Mouse (Mus musculus) embryonic facial prominence, embryonic 12.5 days (tissue): ENCODE data around the gene Ada. TPM values are rescaled to one million over a fixed set of nuclear protein-coding genes. Genes with fewer than 3 reads are reported as not detected.

Source experiments
- ATAC-seq: fragments of 200-750 bp; cut with Nextera tagmentation; 2 replicates; pipeline ENCODE4 v1.8.0; 2017; ENCODE audit not compliant: insufficient number of reproducible peaks, insufficient read depth, low FRiP score, low TSS enrichment
- H3K27ac ChIP-seq: fragments of 300-500 bp; sonication (generic); 2 replicates; pipeline ENCODE4 v1.5.1; 2016; ENCODE audit warnings: mild to moderate bottlenecking
- H3K27me3 ChIP-seq: fragments of 300-500 bp; sonication (generic); 2 replicates; pipeline ENCODE4 v1.6.1; 2016; ENCODE audit warnings: mild to moderate bottlenecking, moderate library complexity
- H3K36me3 ChIP-seq: fragments of 300-500 bp; sonication (generic); 2 replicates; pipeline ENCODE4 v1.6.1; 2016; ENCODE audit warnings: mild to moderate bottlenecking
- H3K4me1 ChIP-seq: fragments of 300-500 bp; sonication (generic); 2 replicates; pipeline ENCODE4 v1.6.1; 2016
- H3K4me2 ChIP-seq: fragments of 300-500 bp; sonication (generic); replicated peaks from 2 replicates; pipeline ENCODE4 v1.6.1; 2016; ENCODE audit warnings: mild to moderate bottlenecking, moderate library complexity
- H3K4me3 ChIP-seq: fragments of 300-500 bp; sonication (generic); 2 replicates; pipeline ENCODE4 v1.5.1; 2016; ENCODE audit warnings: mild to moderate bottlenecking
- H3K9ac ChIP-seq: fragments of 300-500 bp; sonication (generic); 2 replicates; pipeline ENCODE4 v1.6.1; 2016; ENCODE audit warnings: mild to moderate bottlenecking, moderate library complexity
- H3K9me3 ChIP-seq: fragments of 300-500 bp; sonication (generic); 2 replicates; pipeline ENCODE4 v1.6.1; 2016; ENCODE audit warnings: mild to moderate bottlenecking, moderate library complexity
- WGBS: fragments of 180-500 bp; shearing (Covaris S2); methylation state at CpG from one replicate; pipeline ENCODE4 v1.1.7; 2016; 5-methylcytosine and 5-hydroxymethylcytosine counted together
- polyA plus RNA-seq: library from polyadenylated mRNA; unstranded; fragments of >200 nt; fragmentation: Nextera tagmentation; extraction: Ambion mirVana; gene quantifications from 2 replicates; pipeline ENCODE4 v1.2.1, GENCODE M21; 2016

The Ada gene
- polyA plus RNA-seq, 1 experiment from 2014 or later, result 8.6 TPM

DNA sequence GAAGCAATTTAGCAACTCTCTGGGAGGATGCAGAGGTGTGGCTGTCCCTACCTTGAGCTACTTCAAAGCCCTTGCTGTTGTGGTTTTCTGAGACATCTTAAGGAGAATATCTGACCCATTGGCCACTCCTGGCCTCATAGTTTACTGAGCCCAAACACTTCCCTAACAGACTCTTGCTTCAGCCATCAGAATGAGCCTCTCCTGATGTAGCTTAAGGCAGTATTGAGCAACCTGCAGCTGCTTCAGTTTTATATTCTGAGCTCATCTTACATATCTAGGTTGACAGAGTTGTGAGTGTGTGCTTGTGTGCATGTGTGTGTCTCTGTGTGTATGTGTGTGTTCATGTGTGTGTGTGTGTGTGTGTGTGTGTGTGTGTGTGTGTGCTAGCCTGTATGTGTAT, 16.2 kb upstream of the Ada start:
- Histone ChIP-seq H3K9me3 (no peaks in the 10 kb centered on the region), H3K27me3 (no peaks in the 10 kb centered on the region), H3K9ac (no peak overlapping the region), H3K27ac (no peak overlapping the region), H3K4me2 (no peak overlapping the region), H3K4me3 (no peak overlapping the region), H3K4me1 (no peaks in the 10 kb centered on the region), H3K36me3 (no peaks in the 10 kb centered on the region)
- ATAC-seq, result no peak

- ATAC-seq, result no peak
- Histone ChIP-seq H3K4me2 (no peak overlapping the region), H3K27me3 (no peaks in the 10 kb centered on the region), H3K9ac (no peak overlapping the region), H3K27ac (no peak overlapping the region), H3K9me3 (no peaks in the 10 kb centered on the region), H3K36me3 (no peaks in the 10 kb centered on the region), H3K4me3 (no peak overlapping the region), H3K4me1 (no peaks in the 10 kb centered on the region)
- WGBS, result 85% methylated on average over 7 of the region's 7 CpGs
These were observed 11.4 kb upstream of the Ada start for GRCm38 (mm10) chr2:163761402-163761801.

DNA sequence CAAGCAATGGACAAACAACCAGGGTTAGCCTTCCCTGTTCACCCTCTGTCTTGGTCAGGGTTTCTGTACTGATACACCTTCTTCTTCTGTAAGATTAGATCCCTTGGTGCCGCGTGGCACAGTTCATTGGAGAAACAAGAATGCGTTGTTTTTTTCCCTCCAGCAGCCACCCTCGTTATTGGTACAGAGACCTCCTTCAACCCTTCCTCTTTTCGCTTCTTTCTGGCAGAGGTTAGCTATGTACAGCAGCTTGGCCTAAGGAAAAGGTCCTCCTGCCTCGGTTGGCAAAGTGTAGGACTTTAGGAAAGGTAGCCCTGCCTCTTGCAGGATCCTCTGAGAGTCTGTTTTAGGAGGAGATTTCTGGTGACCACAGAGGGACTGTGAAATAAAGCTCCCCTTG, 10.6 kb upstream of the Ada start:
- Histone ChIP-seq H3K4me1 (no peaks in the 10 kb centered on the region), H3K36me3 (no peaks in the 10 kb centered on the region), H3K9me3 (no peaks in the 10 kb centered on the region), H3K27me3 (no peaks in the 10 kb centered on the region), H3K4me3 (no peak overlapping the region), H3K4me2 (no peak overlapping the region), H3K27ac (no peak overlapping the region), H3K9ac (no peak overlapping the region)
- WGBS, result 82% methylated on average over 6 of the region's 6 CpGs
- ATAC-seq, result no peak

DNA sequence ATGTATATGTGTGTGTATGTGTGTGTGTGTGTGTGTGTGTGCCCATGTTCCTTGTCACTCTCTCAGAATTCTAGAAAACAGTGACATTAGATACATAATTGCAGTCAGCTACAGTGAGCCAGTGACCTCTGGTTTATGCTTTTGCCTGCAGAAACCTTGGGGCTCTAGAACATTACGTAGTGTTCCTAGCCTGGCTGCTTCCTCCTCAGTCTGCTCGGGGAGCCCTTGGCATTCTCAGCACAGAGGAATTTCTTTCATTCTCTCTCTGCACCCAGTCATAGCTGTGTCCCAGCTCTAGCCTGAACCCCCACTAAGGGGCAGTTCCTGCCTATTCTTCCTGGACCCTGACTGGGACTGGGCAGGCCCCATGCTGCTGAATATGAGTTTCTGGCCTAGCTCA, 8.1 kb upstream of the Ada start:
- WGBS, result 75% methylated on average over 2 of the region's 2 CpGs
- no peak for ATAC-seq

GRCm38 (mm10) chr2:163756723-163757122, 6.7 kb upstream of the Ada start:
- H3K4me2 ChIP-seq, result no peak overlapping the region
- ATAC-seq, result no peak

More for the DNA sequence above, 8.1 kb upstream of the Ada start:
- no peak overlapping the region for H3K4me3 ChIP-seq
- H3K9ac ChIP-seq, result no peak overlapping the region
- H3K4me1 ChIP-seq, result no peaks in the 10 kb centered on the region
- H3K9me3 ChIP-seq, result no peaks in the 10 kb centered on the region
- H3K36me3 ChIP-seq, result no peaks in the 10 kb centered on the region
- H3K27ac ChIP-seq, result no peak overlapping the region
- H3K27me3 ChIP-seq, result no peaks in the 10 kb centered on the region
- no peak overlapping the region for H3K4me2 ChIP-seq

GRCm38 (mm10) chr2:163754228-163754627, 4.2 kb upstream of the Ada start:
- Histone ChIP-seq H3K4me3 (no peak overlapping the region), H3K36me3 (no peaks in the 10 kb centered on the region), H3K27ac (no peak overlapping the region), H3K9me3 (no peaks in the 10 kb centered on the region), H3K4me2 (no peak overlapping the region), H3K4me1 (no peaks in the 10 kb centered on the region), H3K9ac (no peak overlapping the region), H3K27me3 (peaks cover 6% of the 10 kb centered on the region; the same call in 1 of the 2 replicates)
- WGBS, result 66% methylated on average over 5 of the region's 5 CpGs
- ATAC-seq, result no peak

More at GRCm38 (mm10) chr2:163756723-163757122, 6.7 kb upstream of the Ada start:
- Histone ChIP-seq H3K27ac (no peak overlapping the region), H3K27me3 (no peaks in the 10 kb centered on the region), H3K9me3 (no peaks in the 10 kb centered on the region), H3K36me3 (no peaks in the 10 kb centered on the region), H3K9ac (no peak overlapping the region), H3K4me3 (no peak overlapping the region), H3K4me1 (no peaks in the 10 kb centered on the region)
- 33% methylated on average over 2 of the region's 2 CpGs for WGBS

GRCm38 (mm10) chr2:163744801-163745570, 5.1 kb downstream of the Ada start:
- 77% methylated on average over 10 of the region's 10 CpGs for WGBS
- no peak overlapping the region for H3K4me3 ChIP-seq
- ATAC-seq, result no peak
- H3K27ac ChIP-seq, result no peak overlapping the region
- H3K4me2 ChIP-seq, result no peak overlapping the region
- no peaks in the 10 kb centered on the region for H3K36me3 ChIP-seq
- no peak overlapping the region for H3K9ac ChIP-seq
- H3K27me3 ChIP-seq, result peaks cover 10% of the 10 kb centered on the region
- no peaks in the 10 kb centered on the region for H3K4me1 ChIP-seq
- no peaks in the 10 kb centered on the region for H3K9me3 ChIP-seq

DNA sequence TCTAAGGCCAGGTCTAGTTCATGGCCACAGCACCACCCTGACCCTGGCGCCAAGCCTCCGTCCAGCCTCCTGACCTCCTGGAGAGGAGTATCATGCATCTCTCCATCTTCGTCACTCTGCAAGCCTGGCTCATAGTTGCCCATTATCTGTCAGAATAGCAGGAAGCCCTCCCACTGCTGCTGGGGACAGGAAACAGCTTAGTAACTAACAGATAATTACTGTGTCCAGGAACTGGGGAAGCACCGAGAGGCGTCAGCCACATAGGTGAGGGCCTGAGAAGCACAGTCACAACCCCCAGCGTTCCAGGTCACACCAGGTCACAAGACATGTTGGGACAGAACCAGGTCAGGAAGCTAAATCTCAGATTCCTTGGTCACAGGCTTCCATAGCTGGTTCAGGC, 6.7 kb downstream of the Ada start:
- H3K9ac ChIP-seq, result no peak overlapping the region
- no peak overlapping the region for H3K4me3 ChIP-seq
- H3K9me3 ChIP-seq, result no peaks in the 10 kb centered on the region
- H3K36me3 ChIP-seq, result no peaks in the 10 kb centered on the region
- H3K27ac ChIP-seq, result no peak overlapping the region
- peaks cover under 1% of the 10 kb centered on the region for H3K27me3 ChIP-seq
- H3K4me1 ChIP-seq, result no peaks in the 10 kb centered on the region
- 45% methylated on average over 6 of the region's 6 CpGs for WGBS
- ATAC-seq, result no peak
- H3K4me2 ChIP-seq, result no peak overlapping the region

- 83% methylated on average over 5 of the region's 5 CpGs for WGBS
- Histone ChIP-seq H3K27me3 (no peaks in the 10 kb centered on the region), H3K9ac (no peak overlapping the region), H3K27ac (no peak overlapping the region), H3K36me3 (no peaks in the 10 kb centered on the region), H3K4me3 (no peak overlapping the region), H3K4me2 (no peak overlapping the region), H3K4me1 (no peaks in the 10 kb centered on the region), H3K9me3 (no peaks in the 10 kb centered on the region)
- ATAC-seq, result no peak
These were observed 7.4 kb downstream of the Ada start for GRCm38 (mm10) chr2:163742656-163743055.

DNA sequence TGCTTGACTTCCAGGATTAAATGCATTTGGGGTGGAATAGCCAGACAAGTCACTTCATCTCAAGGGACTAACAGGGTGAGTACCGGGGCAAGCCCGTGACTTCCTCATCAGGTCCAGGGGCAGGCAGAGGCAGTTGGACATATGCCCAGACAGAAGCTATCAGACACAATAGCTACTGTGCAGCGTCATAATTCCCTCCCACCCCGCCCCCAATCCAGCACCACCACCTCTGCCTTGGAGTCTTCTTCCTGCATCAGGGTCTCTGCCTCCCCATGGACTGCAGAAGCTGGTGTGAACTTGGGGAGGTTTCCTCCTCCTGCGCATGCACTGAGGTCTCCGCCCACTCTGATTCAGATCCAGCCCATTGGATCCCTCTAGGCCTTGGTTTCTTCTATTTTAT, 14.1 kb downstream of the Ada start:
- Histone ChIP-seq H3K27me3 (no peaks in the 10 kb centered on the region), H3K4me1 (no peaks in the 10 kb centered on the region), H3K9me3 (no peaks in the 10 kb centered on the region), H3K4me2 (no peak overlapping the region), H3K9ac (no peak overlapping the region), H3K27ac (no peak overlapping the region), H3K4me3 (no peak overlapping the region), H3K36me3 (peaks cover 3% of the 10 kb centered on the region; the same call in 1 of the 2 replicates)
- no peak for ATAC-seq
- 77% methylated on average over 6 of the region's 6 CpGs for WGBS

- no peaks in the 10 kb centered on the region for H3K27me3 ChIP-seq
- H3K9ac ChIP-seq, result no peak overlapping the region
- no peak for ATAC-seq
- H3K4me1 ChIP-seq, result no peaks in the 10 kb centered on the region
- H3K4me2 ChIP-seq, result no peak overlapping the region
- peaks cover 9% of the 10 kb centered on the region for H3K36me3 ChIP-seq
- no peak overlapping the region for H3K27ac ChIP-seq
- WGBS, result 93% methylated on average over 9 of the region's 9 CpGs
- no peak overlapping the region for H3K4me3 ChIP-seq
- no peaks in the 10 kb centered on the region for H3K9me3 ChIP-seq
These were observed 14.9 kb downstream of the Ada start for GRCm38 (mm10) chr2:163735163-163735562.

DNA sequence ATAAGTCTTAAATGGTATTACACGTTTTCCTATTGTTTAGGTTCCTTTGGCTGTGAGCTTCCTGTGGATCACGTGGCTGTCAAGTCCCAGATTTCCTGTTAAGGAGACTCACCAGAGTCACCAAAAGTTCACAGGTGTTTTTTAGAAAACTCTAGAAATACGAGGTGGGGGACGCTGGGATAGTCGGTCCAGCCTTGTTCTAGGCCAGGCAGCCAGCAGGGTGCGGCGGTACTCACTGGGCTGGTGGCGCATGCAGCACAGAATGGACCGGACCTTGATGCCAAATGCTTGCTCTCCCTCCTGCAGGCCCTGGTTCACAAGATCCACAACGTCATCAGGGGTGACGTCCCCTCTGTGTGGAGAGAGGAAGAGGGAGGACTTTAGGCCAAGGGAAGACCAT, 18.0 kb downstream of the Ada start:
- no peak overlapping the region for H3K4me3 ChIP-seq
- no peak overlapping the region for H3K27ac ChIP-seq
- no peaks in the 10 kb centered on the region for H3K9me3 ChIP-seq
- WGBS, result 83% methylated on average over 11 of the region's 11 CpGs
- no peak overlapping the region for H3K9ac ChIP-seq
- no peak for ATAC-seq
- H3K4me1 ChIP-seq, result no peaks in the 10 kb centered on the region
- H3K36me3 ChIP-seq, result peaks cover 31% of the 10 kb centered on the region
- no peaks in the 10 kb centered on the region for H3K27me3 ChIP-seq
- H3K4me2 ChIP-seq, result no peak overlapping the region
